Mouse (Mus musculus): ENCODE results near the gene Wfikkn1.

GRCm38 (mm10) chr17:25840519-25840918, 40.1 kb downstream of the Wfikkn1 start:
- TF ChIP-seq CTCF (IDR thresholded peaks at IDR 0.05; ENCODE audit: low read depth) = no peak
- no peak for TF ChIP-seq EP300 (IDR thresholded peaks at IDR 0.05; ENCODE audit: low read depth)
